Mouse (Mus musculus) liver, embryonic 18 days (tissue): Measurements from ENCODE around the gene Vmn1r48. TPM values are rescaled to one million over a fixed set of nuclear protein-coding genes. Genes with fewer than 3 reads are reported as not detected.

Experiments
- polyA plus RNA-seq: library from polyadenylated mRNA; depleted of rRNA; stranded (reverse); fragments of >200 nt; gene quantifications from 2 replicates; pipeline ENCODE4 v1.2.3, GENCODE M21; 2012; rRNA removed

Vmn1r48 gene
- not detected in 2 replicates for polyA plus RNA-seq

GRCm38 (mm10) chr6:90036741-90037140 lies at the start of gene Vmn1r48:
TSS of gene Vmn1r48 (minus strand) at chr6:90036841.

GRCm38 (mm10) chr6:90078406-90078805 lies 41.8 kb upstream of the Vmn1r48 start, which contains the start of gene Vmn1r49:
TSS of gene Vmn1r49 (minus strand) at chr6:90078506.

GRCm38 (mm10) chr6:90015847-90016246 lies 20.8 kb downstream of the Vmn1r48 start, which contains the start of gene Vmn1r47:
TSS of gene Vmn1r47 (plus strand) at chr6:90016147.

Other genes starting within 250 kb of the Vmn1r48 start
- gene Vmn1r42, start 160.4 kb downstream of the Vmn1r48 start, polyA plus RNA-seq: not detected in 2 replicates
- gene Vmn1r43, start 160.4 kb downstream of the Vmn1r48 start, polyA plus RNA-seq: not detected in 2 replicates
- gene Vmn1r44, start 153.2 kb downstream of the Vmn1r48 start, polyA plus RNA-seq: not detected in 2 replicates
- gene Vmn1r45, start 96.2 kb downstream of the Vmn1r48 start, polyA plus RNA-seq: not detected in 2 replicates
- gene Vmn1r46, start 67.5 kb downstream of the Vmn1r48 start, polyA plus RNA-seq: not detected in 2 replicates
- gene Vmn1r47, start 20.7 kb downstream of the Vmn1r48 start, polyA plus RNA-seq: not detected in 2 replicates
- gene Vmn1r49, start 41.7 kb upstream of the Vmn1r48 start, polyA plus RNA-seq: not detected in 2 replicates
- gene Vmn1r50, start 64.6 kb upstream of the Vmn1r48 start, polyA plus RNA-seq: not detected in 2 replicates
- gene Vmn1r51, start 85.8 kb upstream of the Vmn1r48 start, polyA plus RNA-seq: not detected in 2 replicates
- gene Vmn1r52, start 138.0 kb upstream of the Vmn1r48 start, polyA plus RNA-seq: not detected in 2 replicates
- not detected in 2 replicates for gene V1ra8, start 166.0 kb upstream of the Vmn1r48 start, polyA plus RNA-seq
- 0.04 and 0.13 TPM in 2 replicates for gene Vmn1r53, start 187.6 kb upstream of the Vmn1r48 start, polyA plus RNA-seq
- not detected in 2 replicates for gene Vmn1r54, start 209.5 kb upstream of the Vmn1r48 start, polyA plus RNA-seq